Mouse (Mus musculus) heart, postnatal 0 days (tissue): ENCODE data around the gene Map3k20.

Experiments
- CTCF ChIP-seq: IDR thresholded peaks from 2 replicates; pipeline ENCODE4 v1.5.1; 2016; ENCODE audit warnings: antibody characterized with exemption, control low read depth, low read depth
- EP300 ChIP-seq: IDR thresholded peaks from 2 replicates; pipeline ENCODE4 v1.6.1; 2016; ENCODE audit warnings: antibody characterized with exemption, low read depth

DNA sequence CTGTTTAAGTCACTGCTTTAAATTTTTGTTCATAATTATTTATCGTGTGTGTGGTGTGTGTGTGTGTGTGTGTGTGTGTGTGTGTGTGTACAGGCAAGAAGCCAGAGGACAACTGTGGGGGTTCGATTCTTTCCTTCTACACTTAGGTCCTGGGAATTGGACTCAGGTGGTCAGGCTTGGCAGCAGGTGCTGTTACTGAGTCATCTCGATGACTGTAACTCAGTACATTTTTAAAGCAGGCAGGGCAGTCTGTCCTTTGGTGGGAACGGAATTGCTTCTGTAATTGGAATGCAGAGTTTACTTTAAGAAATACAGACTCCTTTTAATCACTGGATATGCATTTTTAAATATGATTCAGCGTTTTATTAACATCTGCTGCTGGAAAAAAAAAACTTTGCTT lies 22.9 kb downstream of the Map3k20 start:
- TF ChIP-seq CTCF: no peak
- no peak for TF ChIP-seq EP300
